Mouse (Mus musculus) urinary bladder, postnatal 25 days (tissue): ENCODE results near the gene Camk1d.
A peak's percentile ranks its signal among the peaks of the same experiment; 100 is the strongest.

Source experiments
- DNase-seq: peaks from one replicate; pipeline ENCODE4 v3.0.0; 2022; ENCODE audit warnings: low spot score

Gene Camk1d

DNA sequence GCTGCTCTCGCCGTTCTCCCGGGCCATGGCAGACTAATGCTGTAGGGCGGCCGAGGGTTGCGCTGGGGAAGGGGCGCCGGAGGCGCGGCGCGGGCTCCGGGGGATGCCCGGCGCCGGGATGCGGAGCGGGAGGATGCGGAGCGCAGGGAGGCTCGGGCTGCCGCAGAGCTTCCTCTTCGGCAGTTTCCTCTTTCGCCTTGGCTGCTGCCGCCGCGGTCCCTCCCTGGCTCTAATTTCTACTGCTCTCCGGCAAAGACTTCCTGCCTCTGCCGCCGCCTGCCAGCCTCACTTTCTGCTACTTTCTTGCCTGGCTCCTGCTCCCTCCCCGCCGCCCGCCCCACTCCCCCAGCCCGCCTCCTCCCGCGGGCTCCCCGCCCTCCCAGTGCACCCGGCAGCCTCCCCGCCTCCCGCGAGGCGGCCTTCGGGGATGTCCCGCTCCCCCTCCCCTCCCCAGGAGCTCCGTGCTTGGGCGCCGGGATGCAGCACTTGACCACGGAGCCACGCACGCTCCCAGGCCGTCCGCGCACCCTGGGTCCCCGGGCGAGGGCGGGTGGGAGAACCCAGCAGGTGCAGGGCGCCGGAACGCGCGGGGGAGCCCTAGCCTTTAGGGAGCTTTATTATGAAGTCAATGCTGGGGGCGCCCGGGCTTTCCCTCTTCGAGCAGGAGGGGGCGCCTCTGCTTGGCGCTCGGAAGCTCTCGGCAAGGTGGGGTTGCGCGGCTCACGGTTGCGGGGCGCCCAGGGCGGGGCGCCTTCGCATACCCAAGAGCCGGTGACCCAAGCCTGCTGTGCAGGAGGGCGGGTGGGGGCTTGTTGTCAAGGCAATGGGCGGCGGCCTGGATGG is at the start of gene Camk1d:
Gene Camk1d, minus strand, starts transcription at position 305 of the 843 bp plus-strand sequence.
- peak; percentile 64 for DNase-seq

DNA sequence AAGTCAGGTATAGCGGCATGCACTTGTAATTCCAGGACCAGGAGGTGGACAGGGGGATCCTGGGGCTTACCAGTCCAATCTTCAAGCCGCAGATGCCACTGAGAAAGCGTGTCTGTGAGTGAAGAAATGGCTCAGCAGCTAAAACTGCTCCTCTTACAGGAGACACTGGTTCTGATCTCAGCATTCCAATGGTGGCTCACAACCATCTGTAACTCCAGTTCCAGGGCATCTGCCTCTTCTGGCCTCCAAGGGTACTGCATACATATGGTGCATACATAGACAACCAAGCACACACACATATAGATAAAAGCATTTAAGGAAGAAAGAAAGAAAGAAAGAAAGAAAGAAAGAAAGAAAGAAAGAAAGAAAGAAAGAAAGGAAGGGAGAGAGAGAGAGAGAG is 47.7 kb upstream of the Camk1d start:
- no peak for DNase-seq

DNA sequence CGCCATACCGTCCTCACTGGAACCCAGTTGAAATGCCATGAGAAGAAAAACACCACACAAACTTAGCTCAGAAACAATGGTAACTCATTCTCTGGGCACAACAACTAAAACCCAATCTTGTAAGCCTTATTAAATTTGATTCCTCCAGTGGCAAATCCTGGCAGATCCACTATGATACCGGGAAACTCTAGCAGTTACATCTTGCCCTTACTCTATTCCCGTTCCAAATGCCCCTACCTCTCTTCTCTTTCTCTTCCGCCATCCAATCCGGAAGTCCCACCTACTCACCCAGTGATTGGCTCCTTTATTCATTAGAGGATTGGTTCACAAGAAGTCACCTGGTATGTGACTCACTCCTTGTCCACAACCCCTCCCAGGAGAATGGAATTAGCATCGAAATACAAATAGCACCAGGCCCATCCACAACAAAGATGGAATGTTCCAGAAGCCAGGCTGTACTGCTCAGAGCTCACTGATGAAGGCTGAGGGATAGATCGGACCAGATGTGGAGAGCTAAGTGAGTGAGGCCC is 46.2 kb upstream of the Camk1d start:
- DNase-seq = no peak

DNA sequence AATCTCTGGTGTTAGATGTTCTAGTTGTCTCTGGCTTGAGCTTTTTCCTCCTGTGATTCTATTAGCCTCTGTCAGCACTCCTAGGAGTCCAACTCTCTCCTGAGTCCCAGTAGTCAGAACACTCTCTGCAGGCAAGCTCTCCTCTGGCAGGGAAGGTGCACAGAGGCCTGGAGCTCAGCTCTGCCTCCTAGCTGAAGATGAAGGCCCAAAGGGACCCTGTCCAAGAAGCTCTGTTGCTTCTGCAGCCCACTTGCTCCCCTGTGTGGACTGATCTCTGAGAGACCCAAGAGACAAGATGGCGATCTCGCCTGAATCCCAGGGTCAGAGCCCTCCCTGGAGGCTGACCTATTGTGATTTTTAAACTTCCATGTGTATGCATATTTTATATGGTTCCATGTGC is 44.3 kb upstream of the Camk1d start:
- DNase-seq = no peak

DNA sequence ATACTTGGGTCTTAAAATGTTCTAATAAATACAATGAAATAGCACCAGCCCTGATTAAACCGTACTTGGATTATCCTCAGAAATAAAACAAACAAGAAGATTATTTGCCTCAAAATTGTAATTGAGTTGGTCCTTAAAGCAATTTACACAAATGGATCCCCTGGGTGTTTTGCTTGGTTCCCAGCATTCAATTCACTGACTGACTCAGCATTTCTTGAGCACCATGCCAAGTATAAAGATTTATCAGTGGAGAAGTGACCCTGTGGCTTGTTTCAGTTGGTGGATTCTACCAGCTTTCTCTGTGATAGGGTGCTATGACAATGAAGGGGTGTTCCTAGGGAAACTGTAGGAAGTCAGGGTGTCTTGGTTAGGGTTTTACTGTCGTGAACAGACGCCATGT is 36.6 kb upstream of the Camk1d start:
- DNase-seq = no peak

DNA sequence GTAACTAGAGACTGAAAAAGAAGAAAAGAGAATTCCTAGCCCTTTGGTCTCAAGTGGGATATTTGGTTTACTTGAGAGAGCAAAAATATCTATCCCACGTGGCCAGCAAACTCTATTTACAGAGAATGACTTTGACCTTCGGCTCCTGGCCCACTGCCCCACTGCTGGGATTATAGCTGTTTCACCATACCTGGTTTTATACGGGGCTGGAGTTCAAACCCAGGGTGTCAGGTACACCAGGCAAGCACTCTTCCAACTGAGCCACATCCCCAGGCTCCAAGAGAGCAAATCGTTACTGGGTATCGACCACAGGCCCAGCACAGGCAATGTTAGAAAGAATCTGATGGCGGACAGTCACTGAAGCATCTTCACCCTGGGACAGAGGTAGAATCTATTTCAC is 34.9 kb upstream of the Camk1d start:
- DNase-seq = no peak

DNA sequence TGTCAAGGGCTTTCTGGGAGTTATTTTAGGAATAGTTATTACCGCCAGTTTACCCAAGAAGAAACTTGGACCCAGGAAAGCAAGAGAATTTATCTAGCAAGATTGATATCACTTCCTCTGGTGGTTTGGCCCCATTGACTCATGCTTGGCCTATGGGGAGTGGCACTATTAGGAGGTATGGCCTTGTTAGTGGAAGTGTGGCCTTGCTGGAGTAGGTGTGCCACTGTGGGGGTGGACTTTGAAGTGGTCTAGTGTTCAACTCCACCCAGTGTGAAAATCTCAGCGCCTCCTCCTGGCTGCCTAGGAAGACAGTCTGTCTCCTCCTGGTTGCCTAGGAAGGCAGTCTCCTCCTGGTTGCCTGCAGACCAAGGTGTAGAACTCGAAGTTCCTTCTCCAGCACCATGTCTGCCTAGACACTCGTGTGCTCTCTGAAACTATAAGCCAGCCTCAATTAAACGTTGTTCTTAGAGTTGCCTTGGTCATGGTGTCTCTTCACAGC is 33.3 kb upstream of the Camk1d start:
- no peak for DNase-seq

DNA sequence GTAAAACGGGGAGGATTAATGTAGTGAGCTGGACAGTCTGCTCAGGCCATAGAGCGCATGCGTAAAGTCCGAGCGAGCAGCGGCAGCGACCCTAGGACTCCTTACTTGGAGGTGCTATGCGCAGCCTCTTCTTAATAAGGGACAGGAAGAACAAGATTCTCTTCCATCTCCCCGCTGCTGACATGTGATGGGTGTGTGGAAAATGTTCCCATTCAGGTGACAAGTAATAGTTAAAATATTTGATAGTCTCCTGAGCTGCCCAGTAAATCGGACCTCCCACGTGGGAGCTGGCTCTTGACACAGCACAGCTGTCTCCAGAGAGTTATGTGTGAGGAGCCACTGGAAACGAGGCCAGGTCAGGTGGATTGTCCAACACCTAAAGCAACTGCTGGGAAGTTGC is 32.2 kb upstream of the Camk1d start:
- no peak for DNase-seq

DNA sequence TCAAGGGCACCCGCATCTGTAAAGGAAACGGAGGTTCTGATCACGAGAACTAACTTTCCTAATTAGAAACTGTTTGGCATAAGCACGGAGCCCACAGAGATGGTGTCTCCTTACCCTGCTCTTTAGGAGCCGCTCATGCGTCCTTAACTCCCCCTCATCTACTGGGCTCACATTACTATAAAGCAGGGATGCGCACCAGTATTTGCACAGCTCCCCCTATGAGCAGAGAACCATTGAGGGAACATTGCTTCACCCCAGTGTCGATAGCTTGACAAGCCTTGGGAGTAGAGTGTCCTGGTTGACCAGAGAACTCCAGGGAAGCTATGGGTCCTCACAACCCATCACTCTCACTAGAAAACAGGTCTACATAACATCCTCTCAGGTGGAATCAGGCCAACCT is 29.6 kb upstream of the Camk1d start:
- DNase-seq = no peak

DNA sequence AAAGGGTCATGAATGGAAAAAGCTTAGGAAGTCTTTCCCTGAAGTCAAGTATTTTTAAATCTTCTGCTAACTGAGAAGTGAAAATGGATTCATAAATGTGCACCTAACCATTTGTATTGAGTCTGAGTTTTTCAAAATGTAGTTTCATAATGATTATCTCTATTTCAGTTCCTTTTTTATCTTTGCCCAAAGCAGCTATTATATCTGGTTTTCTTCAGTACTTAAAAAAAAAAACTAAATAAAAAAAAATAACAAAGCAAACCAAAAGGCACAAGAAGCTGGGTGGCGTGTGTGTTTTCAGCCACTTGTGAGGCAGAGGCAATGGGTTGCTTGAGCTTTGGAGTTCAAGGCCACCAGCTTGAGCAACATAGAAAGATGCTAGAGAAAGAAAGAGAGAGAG is 26.6 kb upstream of the Camk1d start:
- no peak for DNase-seq

DNA sequence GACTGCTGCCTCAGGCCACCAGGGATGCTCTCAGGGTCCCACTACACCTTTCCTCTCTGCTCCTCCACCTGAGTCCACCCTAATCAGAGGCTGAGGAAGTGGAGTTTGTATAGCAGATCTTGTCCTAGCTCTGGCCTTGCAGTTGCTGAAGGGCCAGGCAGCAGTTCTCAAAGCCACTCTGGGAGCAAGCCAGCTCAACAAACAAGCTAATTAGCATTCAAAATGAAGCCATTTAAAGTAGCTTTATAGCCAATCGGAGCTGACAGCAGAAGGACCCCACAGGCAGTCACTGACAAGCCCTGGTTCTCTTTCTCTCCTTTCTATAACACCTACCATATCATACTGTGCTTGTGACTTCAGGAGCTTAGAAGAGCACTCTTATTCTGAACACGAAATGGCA is 21.6 kb upstream of the Camk1d start:
- DNase-seq = no peak

DNA sequence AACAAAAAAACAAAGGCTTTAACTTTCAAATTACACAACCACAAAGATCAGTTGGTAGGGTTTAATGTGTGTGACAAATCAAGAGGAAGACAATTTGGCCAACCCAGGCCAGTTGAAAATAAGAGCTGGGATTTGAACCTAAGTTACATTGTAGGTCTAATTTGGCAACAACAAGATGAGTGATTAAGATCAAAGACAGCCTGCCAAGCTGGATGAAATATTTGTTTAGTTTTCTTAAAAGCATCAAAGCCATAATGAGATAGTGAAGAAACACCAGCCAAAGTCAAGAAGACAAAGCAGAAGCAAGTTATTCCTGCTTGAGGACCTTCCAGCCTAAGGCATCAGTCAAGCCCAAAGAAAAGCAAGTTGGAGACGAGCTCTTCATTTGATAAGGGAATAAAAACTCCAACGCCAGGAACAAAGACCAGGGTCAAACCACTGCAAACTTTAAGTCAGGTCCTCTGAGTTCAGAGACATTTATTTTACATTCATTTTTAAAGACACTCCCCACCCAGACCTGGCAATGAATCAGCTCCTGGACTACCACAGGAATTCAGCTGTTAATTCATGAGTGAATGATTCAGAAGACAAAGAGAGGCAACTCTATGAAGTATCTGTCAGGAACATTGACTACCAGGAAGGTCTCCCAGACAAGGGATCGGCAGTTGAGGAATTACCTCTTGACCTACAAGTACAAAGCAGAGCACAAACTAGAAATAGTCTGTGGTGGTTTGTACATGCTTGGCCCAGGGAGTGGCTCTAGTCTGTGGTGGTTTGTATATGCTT is 19.2 kb upstream of the Camk1d start:
- DNase-seq = no peak

DNA sequence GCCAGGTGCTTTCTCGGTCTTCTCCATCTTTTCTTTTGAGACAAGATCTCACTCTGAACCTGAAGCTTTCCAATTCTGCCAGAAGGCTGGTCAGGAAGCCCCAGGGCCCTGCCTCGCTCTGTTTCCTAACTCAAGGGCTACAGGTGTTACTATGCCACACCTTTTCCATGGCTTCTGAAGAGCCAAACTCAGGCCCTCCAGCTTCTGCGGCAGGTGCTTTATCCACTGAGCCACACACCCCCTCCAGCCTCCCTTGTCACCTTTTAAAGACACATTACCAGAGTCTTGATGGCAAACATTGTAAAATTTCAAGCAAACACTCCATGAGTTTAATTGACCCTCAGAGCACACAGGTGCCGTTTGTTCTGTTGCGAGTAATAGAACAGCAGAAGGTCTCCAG is 17.7 kb upstream of the Camk1d start:
- DNase-seq = no peak

DNA sequence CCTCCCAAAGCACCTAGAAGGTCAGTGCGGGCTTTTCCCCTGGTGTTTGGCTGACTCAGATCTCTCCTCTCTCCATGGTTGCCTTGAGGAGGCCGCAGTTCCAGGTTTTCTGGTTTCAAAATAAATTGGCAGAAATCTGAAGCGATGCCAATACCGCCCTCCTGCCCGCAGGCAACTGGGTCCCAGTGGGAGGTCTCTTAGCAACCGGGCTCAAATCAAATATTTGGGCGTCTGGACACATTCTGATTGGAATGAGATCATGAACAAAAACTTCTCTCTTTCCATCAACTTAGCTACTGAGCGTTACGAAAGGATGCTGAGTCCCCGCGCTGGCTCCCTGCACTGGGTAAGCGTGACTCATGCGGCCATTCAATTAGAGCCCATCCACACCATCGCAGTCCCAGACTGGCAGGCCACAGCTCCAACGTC is 16.1 kb upstream of the Camk1d start:
- no peak for DNase-seq

DNA sequence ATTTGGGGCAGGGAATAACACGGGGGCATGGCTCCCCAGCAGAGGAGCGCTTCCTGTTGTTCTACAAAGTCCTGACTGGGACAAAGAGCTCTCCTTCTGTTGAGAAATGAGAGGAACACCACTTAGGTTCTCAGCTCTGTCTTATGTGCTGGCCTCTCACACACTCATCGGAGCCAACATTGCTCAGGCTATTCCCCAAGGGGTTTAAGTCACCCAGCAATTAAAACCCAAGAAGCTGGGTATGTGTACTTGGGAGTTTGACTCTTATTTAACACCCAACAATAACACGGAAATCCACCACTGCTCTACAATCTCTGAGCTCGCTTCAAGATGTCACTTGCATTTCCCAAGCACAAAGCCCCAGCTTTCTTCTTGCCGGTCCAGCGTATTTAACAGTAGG is 15.6 kb upstream of the Camk1d start:
- DNase-seq = no peak

DNA sequence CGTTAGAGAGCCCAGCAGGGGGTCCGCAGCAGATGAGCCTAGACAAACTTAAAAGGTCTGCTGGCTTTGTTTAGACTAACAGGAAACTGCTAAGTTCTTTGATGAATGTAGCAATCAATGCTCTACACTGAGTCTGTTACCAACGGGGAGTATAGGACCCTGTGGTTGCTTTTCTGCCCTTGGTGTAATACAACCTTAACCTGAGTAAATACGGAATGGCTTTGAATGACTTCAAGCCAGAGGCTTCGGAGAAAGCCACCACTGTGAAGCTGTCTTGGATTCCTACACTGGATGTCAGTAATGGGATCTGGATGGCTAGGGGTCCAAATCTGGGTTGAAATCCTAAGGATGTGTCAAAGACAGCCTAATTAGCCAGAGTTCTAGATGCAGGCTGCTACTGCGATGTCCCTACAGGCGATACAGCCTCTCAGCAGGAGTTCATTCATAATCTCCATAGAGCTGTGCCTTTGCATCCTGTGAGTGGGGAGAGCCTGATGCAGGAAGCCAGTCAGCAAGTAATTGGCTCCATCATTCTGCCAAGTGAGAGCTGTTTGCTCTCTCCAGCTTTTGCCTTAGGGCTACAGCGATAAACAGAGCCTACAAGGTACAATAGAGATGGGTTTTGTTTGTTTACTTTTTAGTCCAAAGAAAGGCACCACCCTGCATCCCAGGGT is 10.8 kb upstream of the Camk1d start:
- no peak for DNase-seq

DNA sequence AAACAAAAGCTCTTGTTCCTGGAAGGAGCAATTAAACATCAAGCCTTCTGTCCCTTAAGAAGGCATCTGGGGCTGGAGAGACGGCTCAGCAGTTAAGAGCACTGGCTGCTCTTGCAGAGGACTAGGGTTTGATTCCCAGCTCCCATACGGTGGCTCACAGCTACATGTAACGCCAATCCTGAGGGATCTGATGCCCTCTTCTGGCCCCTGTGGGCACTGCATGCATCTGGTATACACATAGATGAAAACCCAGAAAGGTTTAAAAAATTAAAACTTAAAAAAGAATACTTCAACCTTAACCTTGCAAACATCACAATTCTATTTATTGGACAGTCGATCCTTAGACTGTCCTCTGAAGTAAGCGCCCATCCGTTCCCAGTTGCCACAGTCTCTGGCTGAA is 3.4 kb upstream of the Camk1d start:
- DNase-seq = no peak

DNA sequence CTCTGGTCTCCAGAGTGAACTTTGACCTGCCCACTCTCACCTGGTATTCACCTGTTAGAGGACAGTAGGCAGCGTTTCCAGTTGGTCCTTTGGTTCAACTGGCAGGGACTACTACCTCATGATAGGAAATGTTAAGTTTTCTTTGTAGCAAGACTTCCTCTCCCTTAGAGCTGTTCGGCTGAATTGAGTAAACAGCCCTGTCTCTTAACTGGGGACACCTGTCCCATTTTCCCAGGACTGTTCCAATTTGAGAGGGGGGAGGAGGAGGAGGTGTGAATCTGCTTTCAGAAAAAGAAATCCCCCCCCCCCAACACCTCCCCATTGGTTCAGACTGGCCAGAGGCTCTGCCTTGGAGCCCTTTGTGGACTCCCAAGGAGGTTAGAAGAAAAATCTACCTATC is 1.2 kb upstream of the Camk1d start:
- no peak for DNase-seq

DNA sequence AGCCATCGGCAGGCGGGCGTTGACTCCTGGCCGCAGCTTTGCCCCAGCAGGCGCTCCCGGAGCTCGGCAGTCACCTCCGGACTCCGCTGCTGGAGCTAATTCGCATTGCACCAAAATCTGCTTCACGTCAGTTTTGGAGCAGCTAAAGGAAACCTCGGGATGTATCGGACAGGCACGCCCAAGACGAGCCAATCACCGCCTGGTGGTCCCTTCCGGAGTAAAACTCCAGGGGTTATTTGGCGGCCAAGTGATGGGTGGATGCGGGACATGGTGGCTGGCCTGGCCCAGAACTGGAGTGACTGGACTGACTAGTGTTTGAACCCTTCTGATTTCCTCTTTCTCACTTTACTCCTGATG is 717 bp upstream of the Camk1d start:
- no peak for DNase-seq

DNA sequence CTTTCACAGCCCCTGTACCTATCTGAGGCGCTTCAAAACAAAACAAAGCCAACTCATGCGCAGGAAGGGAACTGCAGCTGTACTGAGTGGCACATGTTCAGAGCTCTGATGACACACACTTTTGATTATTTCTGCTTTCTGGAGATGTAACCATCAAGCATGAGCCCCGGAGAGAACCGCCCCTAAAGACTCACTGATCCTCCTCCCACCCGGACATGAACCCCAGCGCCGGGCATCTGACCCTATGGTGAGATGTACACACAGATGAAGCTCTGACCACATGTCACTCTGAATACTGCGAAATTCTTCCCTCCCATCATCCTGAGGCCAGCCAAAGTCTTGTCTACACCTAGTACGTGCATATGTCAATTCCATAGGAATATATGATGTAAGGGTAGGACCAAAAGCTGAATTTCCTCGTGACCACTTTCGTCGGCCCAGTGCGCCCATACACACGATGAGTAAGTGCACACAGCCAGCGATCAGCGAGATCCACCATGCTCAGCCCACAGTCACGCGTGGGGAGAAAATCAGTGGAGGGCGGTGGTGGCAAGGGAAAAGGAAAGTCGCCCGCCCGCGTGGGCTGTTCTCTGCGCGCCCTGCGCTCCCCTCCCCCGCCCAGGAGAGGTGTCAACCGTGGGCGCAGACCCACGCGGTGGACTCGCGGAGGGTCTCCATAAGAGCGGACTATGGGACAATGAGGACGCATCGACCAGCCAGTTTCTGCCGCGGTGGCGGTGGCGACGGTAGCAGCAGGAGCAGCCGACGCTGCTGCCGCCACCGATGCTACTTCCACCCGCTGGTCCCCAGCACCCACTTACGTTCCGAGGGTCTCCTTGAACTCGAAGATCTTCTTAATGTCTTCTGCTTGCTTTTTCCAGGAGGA is 747 bp downstream of the Camk1d start:
- peak; percentile 5 for DNase-seq

DNA sequence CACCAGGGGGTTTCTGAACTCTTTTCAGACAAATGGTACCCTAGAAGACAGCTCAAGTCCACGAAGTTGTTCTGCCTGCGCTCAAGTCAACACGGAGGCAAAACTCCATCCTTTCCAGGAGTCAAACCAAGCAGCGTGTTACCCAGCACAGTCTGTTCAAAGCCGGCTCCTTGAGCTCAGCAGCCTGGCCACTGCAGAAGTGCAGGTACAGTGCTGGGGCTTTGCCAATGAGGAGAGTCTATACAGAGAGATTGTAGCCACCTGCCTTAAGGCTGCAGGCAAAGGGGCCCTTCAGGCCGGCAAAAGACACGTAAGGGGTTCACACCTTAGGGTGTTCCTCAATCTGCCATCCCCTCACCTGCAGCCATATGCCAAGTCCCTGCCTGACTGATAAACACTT is 2.1 kb downstream of the Camk1d start:
- no peak for DNase-seq

DNA sequence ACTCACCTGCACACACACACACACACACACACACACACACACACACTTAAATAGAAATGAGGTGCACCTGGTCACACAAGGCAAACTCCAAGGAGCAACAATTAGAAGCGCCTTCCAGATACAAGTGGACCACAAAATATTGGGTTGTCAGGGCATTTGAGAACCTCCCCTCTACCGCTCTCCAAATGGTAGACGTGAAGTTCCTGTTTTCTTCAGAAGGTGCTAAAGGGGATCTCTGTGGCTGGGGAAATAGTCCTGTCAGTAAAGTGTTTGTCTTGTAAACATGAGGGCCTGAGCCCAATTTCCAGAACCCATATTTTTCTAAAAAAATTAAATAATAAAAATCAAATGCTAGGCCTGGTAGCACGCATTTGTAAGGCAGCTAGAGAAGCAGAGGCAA is 4.4 kb downstream of the Camk1d start:
- DNase-seq = no peak
